Mouse (Mus musculus) myocyte (in vitro differentiated cells): Measurements from ENCODE around the gene Zfp593. TPM values are rescaled to one million over a fixed set of nuclear protein-coding genes. Genes with fewer than 3 reads are reported as not detected.
A peak's percentile ranks its signal among the peaks of the same experiment; 100 is the strongest.

ENCODE experiments used
- H3K27me3 ChIP-seq: one replicate; pipeline ENCODE4 v1.6.1; 2011; ENCODE audit not compliant: control insufficient read depth, insufficient read depth, insufficient read length
- H3K36me3 ChIP-seq: one replicate; pipeline ENCODE4 v1.6.1; 2011; ENCODE audit not compliant: control insufficient read depth, insufficient read depth
- H3K4me2 ChIP-seq: one replicate; pipeline ENCODE4 v1.6.1; 2011; ENCODE audit warnings: low read depth, control low read depth
- H3K4me3 ChIP-seq: one replicate; pipeline ENCODE4 v1.5.1; 2011; ENCODE audit warnings: mild to moderate bottlenecking, control low read depth, moderate library complexity
- H3K79me2 ChIP-seq: one replicate; pipeline ENCODE4 v1.6.1; 2011; ENCODE audit not compliant: control insufficient read depth, insufficient read depth
- H3ac ChIP-seq: one replicate; pipeline ENCODE4 v1.6.1; 2011; ENCODE audit not compliant: control insufficient read depth, insufficient read length
- CEBPB ChIP-seq: IDR thresholded peaks from 2 replicates; pipeline ENCODE4 v1.6.1; 2011; ENCODE audit warnings: mild to moderate bottlenecking, moderate library complexity; ENCODE audit not compliant: poor library complexity, insufficient read depth, severe bottlenecking
- E2F4 ChIP-seq: IDR thresholded peaks from one replicate; pipeline ENCODE4 v1.6.1; 2011; ENCODE audit warnings: mild to moderate bottlenecking, control low read depth, moderate library complexity; ENCODE audit not compliant: insufficient read depth
- MAX ChIP-seq: IDR thresholded peaks from one replicate; pipeline ENCODE4 v1.6.1; 2011; ENCODE audit warnings: low read depth, mild to moderate bottlenecking, control low read depth
- MYOD1 ChIP-seq, 3 experiments: IDR thresholded peaks; one replicate each; pipeline ENCODE4 v1.6.1; 2011; ENCODE audit warnings: control low read depth in 2 of 3, low read depth in 2 of 3, mild to moderate bottlenecking in 2 of 3, moderate library complexity in 1 of 3; ENCODE audit not compliant: insufficient read length in 2 of 3, control insufficient read depth in 1 of 3
- MYOG ChIP-seq, 3 experiments: IDR thresholded peaks; one replicate each; pipeline ENCODE4 v1.6.1; 2011; ENCODE audit warnings: control low read depth in 2 of 3, low read depth in 2 of 3, mild to moderate bottlenecking in 2 of 3; ENCODE audit not compliant: insufficient read length in 2 of 3, control insufficient read depth in 1 of 3, insufficient read depth in 1 of 3
- POLR2A ChIP-seq: IDR thresholded peaks from one replicate; pipeline ENCODE4 v1.6.1; 2011; ENCODE audit warnings: low read depth, mild to moderate bottlenecking, control low read depth, moderate library complexity; ENCODE audit not compliant: insufficient read length
- POLR2AphosphoS2 ChIP-seq: IDR thresholded peaks from one replicate; pipeline ENCODE4 v1.6.1; 2011; ENCODE audit warnings: low read depth, control low read depth; ENCODE audit not compliant: insufficient read length
- REST ChIP-seq: IDR thresholded peaks from one replicate; pipeline ENCODE4 v1.6.1; 2011; ENCODE audit warnings: mild to moderate bottlenecking, control low read depth, moderate library complexity; ENCODE audit not compliant: insufficient read depth, insufficient read length
- SRF ChIP-seq: IDR thresholded peaks from one replicate; pipeline ENCODE4 v1.6.1; 2011; ENCODE audit warnings: low read depth; ENCODE audit not compliant: control insufficient read depth, insufficient read length
- TCF12 ChIP-seq: IDR thresholded peaks from one replicate; pipeline ENCODE4 v1.6.1; 2011; ENCODE audit warnings: mild to moderate bottlenecking, control low read depth; ENCODE audit not compliant: poor library complexity, insufficient read depth, severe bottlenecking
- TCF3 ChIP-seq: IDR thresholded peaks from one replicate; pipeline ENCODE4 v1.6.1; 2011; ENCODE audit warnings: low read depth, control low read depth; ENCODE audit not compliant: insufficient read length
- USF1 ChIP-seq: IDR thresholded peaks from one replicate; pipeline ENCODE4 v1.6.1; 2011; ENCODE audit warnings: low read depth, mild to moderate bottlenecking, control low read depth, moderate library complexity
- polyA plus RNA-seq: library from polyadenylated mRNA; unstranded; fragments of >200 nt; fragmentation: generic; extraction: Trizol; gene quantifications from one replicate; pipeline ENCODE4 v1.2.1, GENCODE M21; 2012; ENCODE audit warnings: missing spikeins

The Zfp593 gene
- polyA plus RNA-seq, 1 experiment, result 15.7 TPM

DNA sequence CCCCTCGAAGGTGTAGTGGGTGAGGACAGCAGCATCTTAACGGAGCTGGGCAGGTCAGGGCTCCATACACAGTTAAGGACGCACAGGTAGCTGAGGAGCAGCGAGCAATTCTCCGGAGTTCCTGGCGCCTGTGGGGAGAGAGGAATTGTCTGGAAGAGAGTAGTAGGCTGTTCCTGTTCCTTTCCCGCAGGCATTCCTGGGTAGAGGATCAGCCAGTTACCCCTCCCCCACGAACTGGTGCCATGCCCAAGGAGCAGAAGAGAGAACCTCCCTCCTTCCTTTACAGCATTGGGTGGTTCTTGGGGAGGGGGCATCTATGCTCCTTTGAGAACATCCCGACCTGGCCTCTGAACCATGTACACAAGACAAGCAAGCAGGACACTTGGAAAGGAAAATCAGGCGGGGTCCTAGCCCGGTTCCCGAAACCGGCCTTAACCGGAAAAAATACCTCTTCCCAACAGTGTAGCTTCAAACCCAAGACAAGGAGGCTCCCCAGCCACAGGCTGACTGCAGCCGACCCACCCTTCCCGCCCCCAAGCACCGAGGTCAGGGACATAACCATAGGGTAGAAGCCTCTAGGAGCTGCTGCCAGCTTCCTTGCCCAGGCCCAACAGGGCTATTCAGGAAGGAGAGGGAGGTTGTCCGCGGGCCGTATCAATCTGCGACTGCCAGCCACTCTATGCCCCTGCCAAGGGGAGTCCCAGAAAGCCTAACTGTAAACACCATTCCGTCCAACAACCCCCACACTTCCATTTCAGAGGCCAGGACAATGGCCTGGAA lies 6.9 kb upstream of the Zfp593 start:
- peaks cover 72% of the 10 kb centered on the region for H3K27me3 ChIP-seq
- no peak overlapping the region for H3K4me3 ChIP-seq
- H3K4me2 ChIP-seq, result no peak overlapping the region
- no peaks in the 10 kb centered on the region for H3K36me3 ChIP-seq
- H3ac ChIP-seq, result no peak overlapping the region
- no peaks in the 10 kb centered on the region for H3K79me2 ChIP-seq
- TF ChIP-seq CEBPB (no peak), REST (no peak), USF1 (no peak), MAX (no peak), TCF3 (no peak), SRF (no peak), E2F4 (no peak), TCF12 (no peak), POLR2A (no peak), MYOG (IDR thresholded peaks at IDR 0.05; ENCODE audit: control insufficient read depth in 1 of 3, insufficient read depth in 1 of 3, insufficient read length in 2 of 3, low read depth in 2 of 3) (no peak), POLR2AphosphoS2 (no peak), MYOD1 (IDR thresholded peaks at IDR 0.05; ENCODE audit: control insufficient read depth in 1 of 3, insufficient read length in 2 of 3, low read depth in 2 of 3) (no peak)

DNA sequence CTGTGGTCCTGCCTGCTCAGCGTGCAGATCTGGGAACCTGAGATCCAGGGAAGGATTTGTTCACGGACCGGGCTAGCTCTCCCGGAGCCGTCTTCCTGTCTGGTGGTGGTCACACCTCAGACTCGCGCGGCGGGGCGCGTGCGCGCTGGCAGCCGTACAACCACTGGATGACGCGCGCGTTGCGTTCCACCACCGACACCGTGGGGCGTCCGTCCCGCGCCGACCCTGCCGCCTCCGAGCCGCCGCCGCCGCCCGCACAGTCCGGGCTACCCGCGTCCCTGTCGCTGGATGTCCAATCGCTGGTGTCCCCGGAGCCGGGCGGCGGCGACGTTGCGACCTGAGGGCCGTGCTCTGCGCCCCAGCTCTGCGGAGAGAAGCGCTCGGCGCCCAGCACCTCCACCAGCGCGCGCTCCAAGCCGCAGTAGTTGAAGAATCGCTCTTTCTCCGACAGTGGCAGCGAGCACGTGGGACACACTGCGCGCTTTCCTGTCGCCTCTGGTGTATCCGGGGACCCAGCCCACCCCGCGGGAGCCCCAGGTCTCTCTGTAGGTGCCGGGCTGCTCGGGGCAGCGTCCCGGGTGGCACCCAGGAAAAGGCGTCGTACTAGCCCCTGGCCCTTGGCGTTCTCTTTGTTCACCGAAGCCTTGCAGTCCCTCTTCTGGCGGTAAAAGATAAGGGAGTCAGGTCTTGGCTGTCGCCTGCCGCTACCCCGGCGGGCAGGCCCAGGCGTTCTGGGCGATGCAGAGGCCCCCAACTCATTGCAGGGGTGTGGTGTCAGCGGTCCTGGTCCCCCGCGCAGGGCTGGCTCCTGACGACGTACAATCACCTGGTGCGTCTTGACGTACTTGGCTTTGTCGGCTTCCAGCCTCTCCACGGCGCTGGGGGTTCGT lies 6.1 kb upstream of the Zfp593 start:
- H3K27me3 ChIP-seq, result peaks cover 73% of the 10 kb centered on the region

DNA sequence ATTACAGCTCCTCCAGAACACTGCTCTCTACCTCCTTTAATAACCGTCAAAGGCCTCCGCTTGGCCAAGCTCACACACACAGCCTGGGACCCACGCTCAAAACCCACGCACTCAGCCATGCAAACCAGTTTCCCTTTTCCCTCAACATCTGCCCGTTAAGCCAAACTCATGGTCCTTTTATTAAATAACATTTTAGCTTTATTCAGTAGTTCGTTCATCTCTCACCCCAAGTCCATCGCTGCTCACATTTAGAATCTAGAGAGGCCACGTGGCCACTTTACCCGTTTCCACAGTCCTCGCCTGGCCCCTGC lies 5.5 kb upstream of the Zfp593 start:
- Histone ChIP-seq H3K36me3 (no peaks in the 10 kb centered on the region), H3K79me2 (no peaks in the 10 kb centered on the region), H3K4me3 (no peak overlapping the region), H3K27me3 (peaks cover 73% of the 10 kb centered on the region), H3ac (no peak overlapping the region), H3K4me2 (peak overlapping the region; percentile 8)
- TF ChIP-seq POLR2A (no peak), CEBPB (no peak), USF1 (no peak), SRF (no peak), TCF12 (no peak), POLR2AphosphoS2 (no peak), TCF3 (no peak), MYOG (IDR thresholded peaks at IDR 0.05; ENCODE audit: control insufficient read depth in 1 of 3, insufficient read depth in 1 of 3, insufficient read length in 2 of 3, low read depth in 2 of 3) (no peak), MAX (no peak), MYOD1 (IDR thresholded peaks at IDR 0.05; ENCODE audit: control insufficient read depth in 1 of 3, insufficient read length in 2 of 3, low read depth in 2 of 3) (no peak), REST (no peak), E2F4 (no peak)

More for the DNA sequence above, 6.1 kb upstream of the Zfp593 start:
- Histone ChIP-seq H3ac (no peak overlapping the region), H3K4me3 (no peak overlapping the region), H3K79me2 (no peaks in the 10 kb centered on the region), H3K4me2 (no peak overlapping the region), H3K36me3 (no peaks in the 10 kb centered on the region)
- TF ChIP-seq TCF12, result no peak
- TF ChIP-seq REST, result no peak
- no peak for TF ChIP-seq TCF3
- no peak for TF ChIP-seq POLR2A
- TF ChIP-seq SRF, result no peak
- no peak for TF ChIP-seq MYOG (IDR thresholded peaks at IDR 0.05; ENCODE audit: control insufficient read depth in 1 of 3, insufficient read depth in 1 of 3, insufficient read length in 2 of 3, low read depth in 2 of 3)
- TF ChIP-seq MYOD1 (IDR thresholded peaks at IDR 0.05; ENCODE audit: control insufficient read depth in 1 of 3, insufficient read length in 2 of 3, low read depth in 2 of 3), result no peak
- no peak for TF ChIP-seq POLR2AphosphoS2
- no peak for TF ChIP-seq CEBPB
- TF ChIP-seq MAX, result no peak

- Histone ChIP-seq H3K27me3 (peaks cover 73% of the 10 kb centered on the region), H3K4me3 (no peak overlapping the region), H3K4me2 (peak overlapping the region; percentile 34), H3ac (no peak overlapping the region), H3K36me3 (no peaks in the 10 kb centered on the region), H3K79me2 (no peaks in the 10 kb centered on the region)
- TF ChIP-seq REST (no peak), MAX (no peak), POLR2A (no peak), SRF (no peak), USF1 (no peak), CEBPB (no peak), E2F4 (no peak), MYOD1 (IDR thresholded peaks at IDR 0.05; ENCODE audit: control insufficient read depth in 1 of 3, insufficient read length in 2 of 3, low read depth in 2 of 3) (no peak), TCF12 (no peak), TCF3 (no peak)
Measured at GRCm38 (mm10) chr4:134250116-134250929, 4.9 kb upstream of the Zfp593 start.
